Mouse (Mus musculus): Measurements from ENCODE around the gene Hnrnpc. TPM values are rescaled to one million over a fixed set of nuclear protein-coding genes. Genes with fewer than 3 reads are reported as not detected.
A peak's percentile ranks its signal among the peaks of the same experiment; 100 is the strongest.

Hnrnpc gene
- polyA plus RNA-seq (2015; fragmentation: Nextera tagmentation; extraction: Ambion mirVana) = 170 and 210 TPM in 2 replicates

DNA sequence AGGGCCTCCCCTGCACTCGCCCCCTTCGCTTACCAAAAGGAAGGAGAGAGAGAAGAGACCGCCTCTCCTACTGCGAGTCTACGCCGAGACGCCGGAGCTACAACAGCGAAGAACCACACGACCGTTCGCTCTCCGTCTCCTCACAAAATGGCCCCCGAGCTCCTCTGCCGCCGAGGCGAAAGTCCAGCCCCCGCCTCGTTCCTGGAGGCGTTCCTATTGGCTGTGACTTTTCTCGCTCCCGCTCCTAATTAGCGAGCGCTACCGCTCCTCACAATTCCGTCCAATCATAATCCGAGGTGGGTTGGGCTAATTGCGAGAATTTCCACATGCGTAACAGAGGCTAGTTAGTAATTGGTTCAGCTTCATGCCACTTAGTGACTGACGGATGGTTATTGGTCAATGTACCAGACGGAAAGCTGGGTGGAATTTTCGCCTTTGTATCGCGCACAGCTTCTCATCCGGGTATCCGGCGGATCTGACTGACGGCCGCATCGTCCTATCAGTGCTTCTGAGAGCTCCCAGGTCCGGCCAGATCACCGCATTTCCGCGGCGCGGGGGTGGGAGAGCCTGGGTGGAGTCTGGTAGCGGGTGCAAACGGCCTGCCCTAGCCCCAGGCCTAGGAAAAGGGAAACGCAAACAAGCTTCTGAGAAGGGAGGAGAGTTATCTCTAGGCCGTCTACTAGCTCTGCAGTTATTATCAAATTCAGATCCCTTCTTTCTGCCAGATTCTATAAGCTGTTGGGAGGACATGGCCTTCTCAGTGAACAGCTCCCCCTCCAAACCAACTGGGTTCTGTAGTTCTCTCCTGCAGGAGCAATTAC, at the start of gene Hnrnpc:
Hnrnpc (minus strand) TSS at position 173 of the 821 bp plus-strand sequence.
- TF ChIP-seq EP300 (IDR thresholded peaks at IDR 0.05) (peak; percentile 72), CTCF (IDR thresholded peaks at IDR 0.05) (no peak)
- Histone ChIP-seq H3K4me3 (ENCODE audit: low read depth, low read length) (peak within 1 kb of the TSS; percentile 82), H3K4me1 (ENCODE audit: insufficient read depth, low read depth, low read length) (peaks cover 14% of the 10 kb centered on the region; the same call in 1 of the 2 replicates), H3K27me3 (replicated peaks; ENCODE audit: insufficient read depth, low read length) (no peaks in the 10 kb centered on the region), H3K9ac (replicated peaks; ENCODE audit: low read depth) (peak within 1 kb of the TSS; percentile 83), H3K36me3 (ENCODE audit: insufficient read depth, low read length) (no peaks in the 10 kb centered on the region), H3K4me2 (replicated peaks; ENCODE audit: low read depth, low read length) (peak within 1 kb of the TSS; percentile 54), H3K27ac (ENCODE audit: low read length) (peak within 1 kb of the TSS; percentile 94), H3K9me3 (ENCODE audit: low read length) (no peaks in the 10 kb centered on the region)
- 1% methylated on average over 49 of the region's 50 CpGs for WGBS
- DNase-seq (ENCODE audit: low spot score) = peak; percentile 100
- peak; percentile 97 for ATAC-seq

DNA sequence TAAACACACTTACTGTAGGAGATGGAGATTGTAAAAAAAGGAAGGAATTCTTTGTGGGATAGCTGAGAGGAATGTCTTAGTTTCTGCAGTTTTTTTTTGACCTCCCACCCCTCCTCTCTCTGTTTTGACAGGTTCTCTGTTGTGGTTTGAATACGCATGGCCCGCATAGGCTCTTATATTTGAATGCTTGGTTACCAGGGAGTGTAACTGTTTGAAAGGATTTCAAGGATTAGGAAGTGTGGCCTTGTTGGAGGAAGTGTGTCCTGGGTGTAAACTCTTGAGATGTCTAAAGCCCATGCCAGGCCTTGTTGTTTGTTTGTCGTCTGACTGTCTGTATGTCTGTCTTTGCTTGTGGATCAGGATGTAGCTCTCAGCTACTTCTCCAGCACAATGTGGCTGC, 48.8 kb upstream of the Hnrnpc start:
- no peak for ATAC-seq

DNA sequence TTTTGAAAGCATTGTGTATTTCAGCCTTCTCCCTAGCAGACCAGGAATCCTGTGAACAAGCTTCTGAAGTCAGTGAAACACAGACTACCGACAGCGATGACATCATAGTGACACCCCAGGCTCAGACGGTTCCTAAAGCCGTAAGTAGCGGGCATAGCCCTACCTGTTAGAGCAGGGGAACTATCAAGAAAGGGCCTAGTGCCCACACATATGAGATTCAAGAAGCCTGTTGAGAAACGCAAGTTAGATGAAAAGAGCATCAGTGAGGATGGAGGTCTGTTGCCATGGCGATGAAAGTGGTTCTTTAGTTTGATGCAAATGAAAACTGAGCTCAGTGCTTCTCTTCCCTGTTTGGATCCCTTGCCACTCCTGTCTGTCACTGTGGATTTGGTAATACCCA, 48.4 kb upstream of the Hnrnpc start:
- Histone ChIP-seq H3K9ac (replicated peaks; ENCODE audit: low read depth) (no peak overlapping the region), H3K4me3 (ENCODE audit: low read depth, low read length) (no peak overlapping the region), H3K27ac (ENCODE audit: low read length) (no peak overlapping the region), H3K4me1 (ENCODE audit: insufficient read depth, low read depth, low read length) (no peaks in the 10 kb centered on the region), H3K9me3 (ENCODE audit: low read length) (no peaks in the 10 kb centered on the region), H3K36me3 (ENCODE audit: insufficient read depth, low read length) (no peaks in the 10 kb centered on the region), H3K27me3 (replicated peaks; ENCODE audit: insufficient read depth, low read length) (no peaks in the 10 kb centered on the region), H3K4me2 (replicated peaks; ENCODE audit: low read depth, low read length) (no peak overlapping the region)
- no peak for ATAC-seq
- TF ChIP-seq CTCF (IDR thresholded peaks at IDR 0.05) = no peak
- TF ChIP-seq EP300 (IDR thresholded peaks at IDR 0.05) = no peak
- WGBS = 43% methylated on average over 7 of the region's 7 CpGs
- no peak for DNase-seq (ENCODE audit: low spot score)

More for the DNA sequence above, 48.8 kb upstream of the Hnrnpc start:
- Histone ChIP-seq H3K36me3 (ENCODE audit: insufficient read depth, low read length) (no peaks in the 10 kb centered on the region), H3K27me3 (replicated peaks; ENCODE audit: insufficient read depth, low read length) (no peaks in the 10 kb centered on the region), H3K4me2 (replicated peaks; ENCODE audit: low read depth, low read length) (no peak overlapping the region), H3K9me3 (ENCODE audit: low read length) (no peaks in the 10 kb centered on the region), H3K4me1 (ENCODE audit: insufficient read depth, low read depth, low read length) (no peaks in the 10 kb centered on the region), H3K27ac (ENCODE audit: low read length) (no peak overlapping the region), H3K9ac (replicated peaks; ENCODE audit: low read depth) (no peak overlapping the region), H3K4me3 (ENCODE audit: low read depth, low read length) (no peak overlapping the region)
- TF ChIP-seq EP300 (IDR thresholded peaks at IDR 0.05) = no peak
- TF ChIP-seq CTCF (IDR thresholded peaks at IDR 0.05) = no peak
- 57% methylated on average over 3 of the region's 3 CpGs for WGBS
- no peak for DNase-seq (ENCODE audit: low spot score)

DNA sequence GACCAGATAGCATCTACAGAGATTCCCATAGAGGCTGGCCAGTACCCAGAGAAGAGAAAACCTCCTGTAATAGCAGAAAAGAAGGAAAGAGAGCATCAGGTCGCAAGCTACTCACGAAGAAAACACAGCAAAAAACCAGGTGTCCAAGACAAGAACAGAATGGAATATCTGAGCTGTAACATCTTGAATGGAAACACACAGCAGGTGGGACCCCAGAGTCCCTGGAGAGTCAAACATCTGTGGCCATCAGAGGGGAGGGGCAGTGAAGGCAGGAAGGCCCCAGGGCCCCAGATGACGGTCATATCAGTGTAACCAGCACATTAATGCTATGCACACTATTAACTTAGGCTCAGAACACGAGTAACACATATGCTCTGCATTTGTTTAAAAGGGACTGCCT, 46.1 kb upstream of the Hnrnpc start:
- Histone ChIP-seq H3K9ac (replicated peaks; ENCODE audit: low read depth) (no peak overlapping the region), H3K4me3 (ENCODE audit: low read depth, low read length) (no peak overlapping the region), H3K27ac (ENCODE audit: low read length) (no peak overlapping the region), H3K4me2 (replicated peaks; ENCODE audit: low read depth, low read length) (no peak overlapping the region), H3K4me1 (ENCODE audit: insufficient read depth, low read depth, low read length) (no peaks in the 10 kb centered on the region), H3K9me3 (ENCODE audit: low read length) (no peaks in the 10 kb centered on the region), H3K27me3 (replicated peaks; ENCODE audit: insufficient read depth, low read length) (no peaks in the 10 kb centered on the region), H3K36me3 (ENCODE audit: insufficient read depth, low read length) (no peaks in the 10 kb centered on the region)
- ATAC-seq = no peak
- 63% methylated on average over 4 of the region's 4 CpGs for WGBS
- TF ChIP-seq EP300 (IDR thresholded peaks at IDR 0.05) (no peak), CTCF (IDR thresholded peaks at IDR 0.05) (no peak)
- DNase-seq (ENCODE audit: low spot score) = no peak

DNA sequence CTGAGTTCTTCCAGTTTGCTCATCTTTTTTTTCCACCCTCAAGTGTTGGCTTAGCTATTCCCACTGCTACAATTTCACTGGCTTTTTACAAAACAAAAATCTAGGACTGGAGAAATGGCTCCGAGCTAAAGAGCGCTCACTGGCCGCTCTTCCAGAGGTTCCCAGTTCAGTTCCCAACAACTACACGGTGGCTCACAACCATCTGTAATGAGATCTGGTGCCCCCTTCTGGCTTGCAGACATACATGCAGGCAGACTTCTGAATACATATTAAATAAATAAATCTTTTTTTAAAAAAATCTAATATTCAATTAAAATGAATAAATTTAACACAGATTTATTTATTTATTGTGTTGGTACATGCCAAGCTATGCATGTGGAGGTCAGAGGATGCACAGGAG, 42.7 kb upstream of the Hnrnpc start:
- H3K9me3 ChIP-seq (ENCODE audit: low read length) = no peaks in the 10 kb centered on the region
- H3K4me1 ChIP-seq (ENCODE audit: insufficient read depth, low read depth, low read length) = no peaks in the 10 kb centered on the region
- H3K27ac ChIP-seq (ENCODE audit: low read length) = no peak overlapping the region
- no peak overlapping the region for H3K4me3 ChIP-seq (ENCODE audit: low read depth, low read length)
- WGBS = 62% methylated on average over 4 of the region's 4 CpGs
- TF ChIP-seq CTCF (IDR thresholded peaks at IDR 0.05) (peak; percentile 66), EP300 (IDR thresholded peaks at IDR 0.05) (no peak)
- DNase-seq (ENCODE audit: low spot score) = peak; percentile 29
- H3K4me2 ChIP-seq (replicated peaks; ENCODE audit: low read depth, low read length) = no peak overlapping the region
- no peaks in the 10 kb centered on the region for H3K36me3 ChIP-seq (ENCODE audit: insufficient read depth, low read length)
- no peak overlapping the region for H3K9ac ChIP-seq (replicated peaks; ENCODE audit: low read depth)
- no peak for ATAC-seq
- H3K27me3 ChIP-seq (replicated peaks; ENCODE audit: insufficient read depth, low read length) = no peaks in the 10 kb centered on the region

DNA sequence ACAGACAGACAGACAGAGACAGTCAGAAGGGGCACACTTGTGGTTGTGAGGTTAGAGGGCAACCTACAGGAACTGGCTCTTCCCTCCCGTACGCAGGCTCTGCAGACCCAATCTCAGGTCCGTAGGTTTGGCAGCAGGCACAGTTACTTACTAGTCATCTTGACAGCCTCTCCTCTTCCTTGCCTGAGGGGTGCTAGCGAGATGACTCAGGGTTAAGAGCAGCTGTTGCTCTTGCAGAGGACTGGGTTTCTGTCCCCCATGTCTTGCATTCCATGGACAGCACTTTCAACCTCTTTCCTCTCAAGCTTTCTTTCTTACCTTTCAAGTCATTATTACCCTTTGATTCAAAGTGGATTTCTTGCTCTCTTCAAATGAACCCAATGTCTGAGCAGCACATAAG, 40.3 kb upstream of the Hnrnpc start:
- Histone ChIP-seq H3K27ac (ENCODE audit: low read length) (no peak overlapping the region), H3K27me3 (replicated peaks; ENCODE audit: insufficient read depth, low read length) (no peaks in the 10 kb centered on the region), H3K4me3 (ENCODE audit: low read depth, low read length) (no peak overlapping the region), H3K9me3 (ENCODE audit: low read length) (no peaks in the 10 kb centered on the region), H3K4me1 (ENCODE audit: insufficient read depth, low read depth, low read length) (peaks cover 6% of the 10 kb centered on the region; the same call in 1 of the 2 replicates), H3K4me2 (replicated peaks; ENCODE audit: low read depth, low read length) (no peak overlapping the region), H3K9ac (replicated peaks; ENCODE audit: low read depth) (no peak overlapping the region), H3K36me3 (ENCODE audit: insufficient read depth, low read length) (no peaks in the 10 kb centered on the region)
- DNase-seq (ENCODE audit: low spot score) = no peak
- ATAC-seq = no peak
- WGBS = 59% methylated on average over 4 of the region's 4 CpGs
- TF ChIP-seq CTCF (IDR thresholded peaks at IDR 0.05) = no peak
- TF ChIP-seq EP300 (IDR thresholded peaks at IDR 0.05) = no peak

Data from lung, postnatal 0 days (tissue).